Mouse (Mus musculus): ENCODE measurements around the gene Nubpl. TPM values are rescaled to one million over a fixed set of nuclear protein-coding genes. Genes with fewer than 3 reads are reported as not detected.

The Nubpl gene
- polyA plus RNA-seq, 1 experiment from 2014 or later: 13.8 TPM

DNA sequence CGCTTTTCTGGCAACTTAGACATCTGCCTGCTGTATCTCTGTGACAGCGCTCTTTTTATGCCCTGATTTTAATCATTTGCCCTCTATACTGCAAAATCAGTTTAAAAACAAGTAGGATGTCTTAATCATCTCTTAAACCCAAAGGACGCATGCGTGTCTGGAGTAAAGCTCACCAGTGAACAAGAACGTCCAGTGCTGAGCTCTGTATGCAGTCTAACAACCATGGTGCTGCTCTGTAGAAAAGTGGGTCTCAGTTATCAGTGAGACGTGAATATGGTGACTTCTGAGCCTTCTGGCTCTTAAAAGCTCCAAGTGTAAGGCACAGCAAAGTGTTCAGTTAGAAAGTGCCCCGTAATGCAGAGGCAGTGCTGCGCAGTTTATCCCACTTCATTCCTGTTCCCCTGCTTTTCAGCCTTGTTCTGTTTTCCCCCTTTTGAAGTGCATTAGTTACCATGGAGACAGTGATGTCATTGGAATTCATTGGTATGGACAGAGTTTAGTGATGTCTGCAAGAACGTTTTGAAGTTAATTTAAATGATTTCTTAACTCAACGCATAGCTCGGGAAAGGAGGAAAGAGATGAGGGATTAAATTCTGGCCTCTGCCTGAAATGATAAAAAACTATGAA lies 191.5 kb downstream of the Nubpl start:
- Histone ChIP-seq H3K36me3 (ENCODE audit: insufficient read depth, low read length) (no peaks in the 10 kb centered on the region), H3K4me1 (replicated peaks; ENCODE audit: insufficient read depth, low read length) (no peaks in the 10 kb centered on the region), H3K4me2 (ENCODE audit: low read length) (no peak overlapping the region), H3K4me3 (replicated peaks; ENCODE audit: low read depth, low read length) (no peak overlapping the region), H3K27me3 (ENCODE audit: insufficient read depth, low read length) (no peaks in the 10 kb centered on the region), H3K9ac (ENCODE audit: low read depth, low read length) (no peak overlapping the region), H3K9me3 (replicated peaks; ENCODE audit: low read length) (no peaks in the 10 kb centered on the region), H3K27ac (peak overlapping the region; percentile 15; the same call in 1 of the 2 replicates)
- peak; percentile 62 for DNase-seq (ENCODE audit: low spot score)
- no peak for ATAC-seq (replicated peaks; ENCODE audit: low FRiP score, low read depth)
- TF ChIP-seq CTCF (IDR thresholded peaks at IDR 0.05; ENCODE audit: low read depth): no peak
- WGBS: 61% methylated on average over 11 of the region's 11 CpGs

DNA sequence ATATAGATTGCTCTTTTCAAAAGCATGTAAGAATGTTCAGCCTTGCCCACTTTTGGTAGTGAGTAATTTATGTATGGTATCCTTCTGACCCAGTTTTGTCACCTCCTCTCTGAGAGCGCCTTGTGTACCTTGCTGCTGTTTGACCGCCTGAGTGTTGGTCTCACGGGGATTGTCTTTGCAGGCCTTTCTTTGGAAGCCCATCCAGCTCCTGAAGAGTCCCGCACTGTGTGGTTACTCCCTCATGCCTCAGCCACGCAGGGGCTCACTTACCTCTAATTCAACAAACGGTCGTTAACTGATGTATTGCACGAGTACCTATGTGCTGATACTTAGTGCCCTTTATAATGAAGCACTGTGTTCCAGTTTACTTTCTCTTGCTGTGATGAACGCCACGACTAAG lies 192.1 kb downstream of the Nubpl start:
- H3K9me3 ChIP-seq (replicated peaks; ENCODE audit: low read length): no peaks in the 10 kb centered on the region
- H3K4me3 ChIP-seq (replicated peaks; ENCODE audit: low read depth, low read length): no peak overlapping the region
- TF ChIP-seq CTCF (IDR thresholded peaks at IDR 0.05; ENCODE audit: low read depth): no peak
- no peak overlapping the region for H3K9ac ChIP-seq (ENCODE audit: low read depth, low read length)
- H3K4me2 ChIP-seq (ENCODE audit: low read length): no peak overlapping the region
- no peaks in the 10 kb centered on the region for H3K27me3 ChIP-seq (ENCODE audit: insufficient read depth, low read length)
- H3K36me3 ChIP-seq (ENCODE audit: insufficient read depth, low read length): no peaks in the 10 kb centered on the region
- no peaks in the 10 kb centered on the region for H3K4me1 ChIP-seq (replicated peaks; ENCODE audit: insufficient read depth, low read length)
- DNase-seq (ENCODE audit: low spot score) (no peak), ATAC-seq (replicated peaks; ENCODE audit: low FRiP score, low read depth) (no peak)
- 69% methylated on average over 10 of the region's 10 CpGs for WGBS
- H3K27ac ChIP-seq: no peak overlapping the region

DNA sequence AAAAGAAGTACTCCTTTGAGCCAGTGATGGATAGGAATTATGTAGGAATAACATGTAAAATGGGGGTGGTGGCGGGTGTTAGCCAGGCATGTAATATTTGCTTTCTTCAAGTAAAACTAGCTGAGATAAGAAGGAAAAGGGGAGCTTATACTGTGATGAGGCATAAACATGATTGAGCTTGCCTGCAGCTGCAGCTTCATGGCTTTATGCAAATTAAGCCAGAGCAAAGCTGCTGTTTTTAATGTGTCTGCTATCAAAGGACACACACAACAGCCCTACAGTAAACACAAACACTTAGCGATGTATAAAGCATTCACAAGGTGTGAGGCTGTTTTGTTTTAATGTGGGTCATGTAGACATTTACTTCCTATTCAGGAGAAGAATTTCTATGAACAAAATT lies 196.4 kb downstream of the Nubpl start:
- no peaks in the 10 kb centered on the region for H3K27me3 ChIP-seq (ENCODE audit: insufficient read depth, low read length)

DNA sequence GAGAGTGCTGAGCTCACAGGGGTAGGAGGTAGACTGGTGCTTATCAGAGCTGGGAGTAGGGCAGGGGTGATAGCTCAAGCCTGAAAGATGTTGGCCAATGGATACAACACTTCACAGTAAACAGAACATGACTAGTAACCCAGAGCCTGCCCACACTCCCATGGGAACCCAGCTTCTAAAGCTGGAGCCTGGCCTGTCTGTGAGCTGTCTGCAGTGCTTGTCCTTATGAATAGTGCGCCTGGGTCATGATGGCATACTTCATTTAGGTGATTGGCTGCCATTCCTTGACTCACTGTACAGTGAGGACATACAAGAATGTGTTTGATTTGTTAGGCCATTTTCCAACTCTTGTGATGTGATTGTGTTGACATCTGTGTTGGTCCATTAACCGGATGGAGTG lies 200.5 kb downstream of the Nubpl start:
- no peak for DNase-seq (ENCODE audit: low spot score)
- Histone ChIP-seq H3K27ac (no peak overlapping the region), H3K27me3 (ENCODE audit: insufficient read depth, low read length) (no peaks in the 10 kb centered on the region), H3K4me1 (replicated peaks; ENCODE audit: insufficient read depth, low read length) (no peaks in the 10 kb centered on the region), H3K4me3 (replicated peaks; ENCODE audit: low read depth, low read length) (no peak overlapping the region), H3K4me2 (ENCODE audit: low read length) (no peak overlapping the region), H3K9ac (ENCODE audit: low read depth, low read length) (no peak overlapping the region), H3K9me3 (replicated peaks; ENCODE audit: low read length) (no peaks in the 10 kb centered on the region), H3K36me3 (ENCODE audit: insufficient read depth, low read length) (no peaks in the 10 kb centered on the region)
- TF ChIP-seq CTCF (IDR thresholded peaks at IDR 0.05; ENCODE audit: low read depth): no peak
- ATAC-seq (replicated peaks; ENCODE audit: low FRiP score, low read depth): no peak
- 87% methylated on average over 2 of the region's 2 CpGs for WGBS

More for the DNA sequence above, 196.4 kb downstream of the Nubpl start:
- DNase-seq (ENCODE audit: low spot score) (no peak), ATAC-seq (replicated peaks; ENCODE audit: low FRiP score, low read depth) (no peak)
- Histone ChIP-seq H3K4me2 (ENCODE audit: low read length) (no peak overlapping the region), H3K9ac (ENCODE audit: low read depth, low read length) (no peak overlapping the region), H3K27ac (no peak overlapping the region), H3K9me3 (replicated peaks; ENCODE audit: low read length) (no peaks in the 10 kb centered on the region), H3K36me3 (ENCODE audit: insufficient read depth, low read length) (no peaks in the 10 kb centered on the region), H3K4me3 (replicated peaks; ENCODE audit: low read depth, low read length) (no peak overlapping the region), H3K4me1 (replicated peaks; ENCODE audit: insufficient read depth, low read length) (no peaks in the 10 kb centered on the region)
- TF ChIP-seq CTCF (IDR thresholded peaks at IDR 0.05; ENCODE audit: low read depth): no peak
- WGBS: 86% methylated on average over 2 of the region's 2 CpGs

DNA sequence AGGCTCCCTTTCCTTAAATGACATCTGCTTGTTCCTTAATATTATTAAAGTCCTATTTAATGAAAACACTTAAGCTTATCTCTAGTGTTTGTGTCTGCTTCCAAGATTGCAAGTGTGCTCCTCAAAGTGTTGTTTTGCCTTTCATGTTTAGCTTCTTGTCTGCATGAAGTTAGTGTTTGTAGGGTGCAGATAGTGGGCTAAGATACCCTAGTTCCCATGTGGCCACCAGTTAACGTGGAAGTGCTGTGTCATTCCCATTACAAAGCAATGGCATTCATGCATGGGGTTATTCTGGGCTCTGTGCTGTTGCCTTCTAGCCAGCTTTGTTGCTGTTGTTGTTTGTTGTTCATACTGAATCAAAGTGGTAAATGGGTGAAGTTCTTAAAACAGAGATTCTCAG lies 201.1 kb downstream of the Nubpl start:
- Histone ChIP-seq H3K4me2 (ENCODE audit: low read length) (no peak overlapping the region), H3K27ac (no peak overlapping the region), H3K4me3 (replicated peaks; ENCODE audit: low read depth, low read length) (no peak overlapping the region), H3K36me3 (ENCODE audit: insufficient read depth, low read length) (no peaks in the 10 kb centered on the region), H3K9me3 (replicated peaks; ENCODE audit: low read length) (no peaks in the 10 kb centered on the region), H3K27me3 (ENCODE audit: insufficient read depth, low read length) (no peaks in the 10 kb centered on the region), H3K9ac (ENCODE audit: low read depth, low read length) (no peak overlapping the region), H3K4me1 (replicated peaks; ENCODE audit: insufficient read depth, low read length) (no peaks in the 10 kb centered on the region)
- no peak for DNase-seq (ENCODE audit: low spot score)
- WGBS: 63% methylated on average over 1 of the region's 1 CpGs
- TF ChIP-seq CTCF (IDR thresholded peaks at IDR 0.05; ENCODE audit: low read depth): no peak
- ATAC-seq (replicated peaks; ENCODE audit: low FRiP score, low read depth): no peak

DNA sequence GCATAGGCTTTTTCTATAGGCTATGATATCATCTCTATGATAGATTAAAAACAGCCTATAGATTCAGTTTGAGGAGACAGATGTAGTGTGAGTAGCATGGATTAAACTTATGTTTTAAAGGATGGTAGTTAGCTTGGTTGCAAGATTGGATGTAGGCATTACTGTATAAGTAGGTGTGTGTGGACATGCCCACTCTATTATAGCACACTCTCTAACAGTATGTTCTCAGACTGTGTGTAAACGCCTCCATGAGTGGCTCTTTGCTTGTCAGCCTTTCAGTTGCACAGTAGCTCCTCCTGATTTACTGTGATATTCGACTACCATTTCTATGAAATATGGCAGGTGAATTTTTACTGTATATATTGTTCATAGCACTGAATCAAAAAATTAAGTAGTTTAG lies 205.4 kb downstream of the Nubpl start:
- H3K27me3 ChIP-seq (ENCODE audit: insufficient read depth, low read length): no peaks in the 10 kb centered on the region
- TF ChIP-seq CTCF (IDR thresholded peaks at IDR 0.05; ENCODE audit: low read depth): no peak

DNA sequence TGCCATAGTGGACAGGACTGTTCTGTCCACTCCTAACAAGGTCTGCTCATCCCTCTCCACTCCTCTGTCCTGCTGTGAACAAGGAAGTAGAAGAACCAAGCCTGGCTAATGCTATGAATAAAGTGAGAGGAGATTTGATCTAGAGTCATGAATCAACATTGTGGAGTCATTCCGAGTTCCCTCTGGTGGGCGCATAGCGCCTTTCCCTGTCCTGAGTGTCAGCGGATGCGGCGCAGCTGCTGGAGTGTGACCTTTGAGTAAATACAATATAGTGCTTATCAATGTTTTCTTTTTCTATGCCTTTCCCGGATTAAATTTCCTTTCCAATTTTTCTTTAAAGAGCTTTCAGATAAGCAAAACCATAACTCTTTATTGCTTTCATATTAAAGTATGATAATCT lies 208.8 kb downstream of the Nubpl start:
- WGBS: 59% methylated on average over 7 of the region's 7 CpGs

More for the DNA sequence above, 205.4 kb downstream of the Nubpl start:
- no peaks in the 10 kb centered on the region for H3K36me3 ChIP-seq (ENCODE audit: insufficient read depth, low read length)
- H3K27ac ChIP-seq: no peak overlapping the region
- no peaks in the 10 kb centered on the region for H3K4me1 ChIP-seq (replicated peaks; ENCODE audit: insufficient read depth, low read length)
- DNase-seq (ENCODE audit: low spot score): no peak
- H3K9ac ChIP-seq (ENCODE audit: low read depth, low read length): no peak overlapping the region
- H3K9me3 ChIP-seq (replicated peaks; ENCODE audit: low read length): no peaks in the 10 kb centered on the region
- no peak overlapping the region for H3K4me3 ChIP-seq (replicated peaks; ENCODE audit: low read depth, low read length)
- no peak for ATAC-seq (replicated peaks; ENCODE audit: low FRiP score, low read depth)
- WGBS: 91% methylated on average over 2 of the region's 2 CpGs
- H3K4me2 ChIP-seq (ENCODE audit: low read length): no peak overlapping the region

More for the DNA sequence above, 208.8 kb downstream of the Nubpl start:
- ATAC-seq (replicated peaks; ENCODE audit: low FRiP score, low read depth) (no peak), DNase-seq (ENCODE audit: low spot score) (peak; percentile 42)
- no peak overlapping the region for H3K27ac ChIP-seq
- no peak overlapping the region for H3K4me2 ChIP-seq (ENCODE audit: low read length)
- no peak overlapping the region for H3K9ac ChIP-seq (ENCODE audit: low read depth, low read length)
- H3K9me3 ChIP-seq (replicated peaks; ENCODE audit: low read length): no peaks in the 10 kb centered on the region
- H3K27me3 ChIP-seq (ENCODE audit: insufficient read depth, low read length): no peaks in the 10 kb centered on the region
- no peak overlapping the region for H3K4me3 ChIP-seq (replicated peaks; ENCODE audit: low read depth, low read length)
- no peaks in the 10 kb centered on the region for H3K36me3 ChIP-seq (ENCODE audit: insufficient read depth, low read length)
- TF ChIP-seq CTCF (IDR thresholded peaks at IDR 0.05; ENCODE audit: low read depth): peak; percentile 20; the same call in 1 of the 2 replicates
- H3K4me1 ChIP-seq (replicated peaks; ENCODE audit: insufficient read depth, low read length): no peaks in the 10 kb centered on the region

Measured in kidney, postnatal 0 days (tissue).